ENCODE assay signal across 8 mouse cellular contexts in the genomic region with DNA sequence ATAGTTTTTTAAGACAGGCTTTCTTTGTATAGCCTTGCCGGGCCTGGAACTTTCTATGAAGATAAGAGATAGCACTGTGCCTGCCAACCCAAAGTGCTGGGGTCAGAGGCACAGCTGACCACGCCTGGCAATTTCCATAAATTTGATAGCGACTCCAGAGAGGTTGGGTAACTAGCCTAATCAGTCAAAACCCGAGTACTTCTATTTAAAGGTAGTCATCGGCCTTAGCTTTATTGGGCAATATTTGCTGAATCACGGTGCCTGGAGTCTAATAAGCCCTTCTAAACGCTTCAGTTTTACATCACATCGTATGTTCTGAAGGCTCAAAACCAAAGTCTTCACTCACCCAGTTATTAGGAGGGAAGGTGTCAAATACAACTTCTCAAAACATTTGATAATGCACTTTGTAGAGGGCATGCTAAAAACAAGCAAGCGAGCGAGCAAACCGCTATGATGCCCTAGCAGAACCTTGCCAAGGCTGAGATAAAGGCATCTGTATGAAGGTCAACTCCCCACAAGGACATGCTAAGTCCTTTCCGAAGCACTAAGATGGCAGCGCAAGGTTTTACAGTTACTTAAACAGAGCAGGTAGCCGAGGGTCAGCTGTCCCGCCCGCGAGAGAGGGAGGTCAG. TPM values are rescaled to one million over a fixed set of nuclear protein-coding genes. Genes with fewer than 3 reads are reported as not detected.
DNase-seq lines count a peak whose midpoint lies in the region; ATAC-seq lines count a peak whose summit lies in the region.

No protein-coding gene starts in this region.

- no peaks in the 10 kb centered on the region for H3K27me3 ChIP-seq in intestine, embryonic 16.5 days (replicated peaks; ENCODE audit: control insufficient read depth, insufficient read depth, low read length)
- no peaks in the 10 kb centered on the region for H3K27me3 ChIP-seq in stomach, embryonic 15.5 days (replicated peaks)

- H3K4me2 ChIP-seq in intestine, embryonic 16.5 days (ENCODE audit: low read depth, low read length): peak overlapping the region; percentile 63
- peak overlapping the region; percentile 78 for H3K4me2 ChIP-seq in stomach, embryonic 15.5 days

- no peaks in the 10 kb centered on the region for H3K36me3 ChIP-seq in intestine, embryonic 16.5 days (ENCODE audit: control insufficient read depth, insufficient read depth, low read length)
- no peaks in the 10 kb centered on the region for H3K36me3 ChIP-seq in stomach, embryonic 15.5 days

- peak overlapping the region; percentile 84 for H3K4me3 ChIP-seq in intestine, embryonic 16.5 days (ENCODE audit: low read length)
- H3K4me3 ChIP-seq in stomach, embryonic 15.5 days (replicated peaks): peak overlapping the region; percentile 86

- peaks cover 11% of the 10 kb centered on the region for H3K4me1 ChIP-seq in intestine, embryonic 16.5 days (ENCODE audit: control insufficient read depth, insufficient read depth, low read length)
- H3K4me1 ChIP-seq in stomach, embryonic 15.5 days: peaks cover 16% of the 10 kb centered on the region

- H3K9ac ChIP-seq in intestine, embryonic 16.5 days (ENCODE audit: low read depth, low read length): peak overlapping the region; percentile 99
- peak overlapping the region; percentile 67 for H3K9ac ChIP-seq in stomach, embryonic 15.5 days

- peak; percentile 13 for DNase-seq in gastrocnemius, postnatal 10 days
- DNase-seq in gastrocnemius, adult 8-10 months (ENCODE audit: low spot score in 2 of 2): no peak
- peak; percentile 12 for DNase-seq in brain, embryonic 18.5 days (ENCODE audit: low read depth, low spot score)
- DNase-seq in heart, adult 11 months: peak; percentile 97
- peak; percentile 52 for DNase-seq in lung, postnatal 36 days
- no peak for DNase-seq in frontal cortex, postnatal 14 days (ENCODE audit: low spot score in 2 of 2)

- peak overlapping the region; percentile 100 for H3K27ac ChIP-seq in intestine, embryonic 16.5 days (ENCODE audit: low read length)
- peak overlapping the region; percentile 100 for H3K27ac ChIP-seq in stomach, embryonic 15.5 days

- ATAC-seq in intestine, embryonic 16.5 days: peak; percentile 67
- ATAC-seq in stomach, embryonic 15.5 days (ENCODE audit: insufficient read depth, low FRiP score, low read depth): peak; percentile 82

- H3K9me3 ChIP-seq in intestine, embryonic 16.5 days (ENCODE audit: control insufficient read depth, low read length): peaks cover 9% of the 10 kb centered on the region; the same call in 1 of the 2 replicates
- no peaks in the 10 kb centered on the region for H3K9me3 ChIP-seq in stomach, embryonic 15.5 days

- WGBS in intestine, embryonic 16.5 days: 3% methylated on average over 16 of the region's 17 CpGs
- 1% methylated on average over 17 of the region's 17 CpGs for WGBS in stomach, embryonic 15.5 days

RNA-seq across cellular contexts. Expression of gene Atf1, which starts 0.5 kb away (rescaled TPM):
- total RNA-seq in gastrocnemius, postnatal 10 days (2021): 10 to 100 TPM; 51.5 to 55.9 TPM
- total RNA-seq in gastrocnemius, adult 8-10 months (2022): 10 to 100 TPM; 48.3 to 65.5 (median 60.5) TPM
- 32.7 and 36.4 TPM in 2 replicates for polyA plus RNA-seq in intestine, embryonic 16.5 days (2015; fragmentation: Nextera tagmentation; extraction: Ambion mirVana)
- 46.9 and 52.6 TPM in 2 replicates for polyA plus RNA-seq in stomach, embryonic 15.5 days (2015; fragmentation: Nextera tagmentation; extraction: Ambion mirVana)

RNA-seq across cellular contexts. Expression of gene Tmprss12, which starts 53.5 kb away (rescaled TPM):
- total RNA-seq in gastrocnemius, postnatal 10 days (2021): not detected
- total RNA-seq in gastrocnemius, adult 8-10 months (2022): not detected
- not detected in 2 replicates for polyA plus RNA-seq in intestine, embryonic 16.5 days (2015; fragmentation: Nextera tagmentation; extraction: Ambion mirVana)
- 0.15 and 0.28 TPM in 2 replicates for polyA plus RNA-seq in stomach, embryonic 15.5 days (2015; fragmentation: Nextera tagmentation; extraction: Ambion mirVana)

Comparison
In these comparisons a context has a peak if more than half of its experiments do, and no peak if none do; other contexts are left out.
1. DNase-seq: peak in gastrocnemius, postnatal 10 days (single experiment), brain, embryonic 18.5 days (single experiment), heart, adult 11 months (single experiment) and lung, postnatal 36 days (single experiment); none in gastrocnemius, adult 8-10 months (0 of 2) and frontal cortex, postnatal 14 days (0 of 2).